Mouse (Mus musculus) hindbrain, embryonic 10.5 days (tissue): ENCODE results near the gene 1700009N14Rik. TPM values are rescaled to one million over a fixed set of nuclear protein-coding genes. Genes with fewer than 3 reads are reported as not detected.

Experiments used
- DNase-seq: peaks from one replicate; pipeline ENCODE4 v3.0.0-alpha.2; 2017; ENCODE audit warnings: low spot score
- H3K27ac ChIP-seq: fragments of 300-500 bp; sonication (generic); 2 replicates; pipeline ENCODE4 v1.5.1; 2016; ENCODE audit warnings: mild to moderate bottlenecking, moderate library complexity
- H3K27me3 ChIP-seq: fragments of 300-500 bp; sonication (generic); 2 replicates; pipeline ENCODE4 v1.6.1; 2016; ENCODE audit warnings: mild to moderate bottlenecking; ENCODE audit not compliant: poor library complexity, insufficient read depth, severe bottlenecking
- H3K36me3 ChIP-seq: fragments of 300-500 bp; sonication (generic); 2 replicates; pipeline ENCODE4 v1.6.1; 2016; ENCODE audit warnings: mild to moderate bottlenecking, moderate library complexity
- H3K4me1 ChIP-seq: fragments of 300-500 bp; sonication (generic); replicated peaks from 2 replicates; pipeline ENCODE4 v1.6.1; 2016; ENCODE audit warnings: mild to moderate bottlenecking
- H3K4me3 ChIP-seq: fragments of 300-500 bp; sonication (generic); 2 replicates; pipeline ENCODE4 v1.5.1; 2016; ENCODE audit warnings: mild to moderate bottlenecking, moderate library complexity
- H3K9me3 ChIP-seq: fragments of 300-500 bp; sonication (generic); 2 replicates; pipeline ENCODE4 v1.6.1; 2016; ENCODE audit warnings: mild to moderate bottlenecking, moderate library complexity
- WGBS: fragments of 180-500 bp; shearing (Covaris S2); methylation state at CpG from one replicate; pipeline ENCODE4 v1.1.7; 2016; 5-methylcytosine and 5-hydroxymethylcytosine counted together
- polyA plus RNA-seq: library from polyadenylated mRNA; unstranded; fragments of >200 nt; fragmentation: Nextera tagmentation; extraction: Ambion mirVana; gene quantifications from 2 replicates; pipeline ENCODE4 v1.2.1, GENCODE M21; 2016

1700009N14Rik gene
- polyA plus RNA-seq, result not detected in 2 replicates

DNA sequence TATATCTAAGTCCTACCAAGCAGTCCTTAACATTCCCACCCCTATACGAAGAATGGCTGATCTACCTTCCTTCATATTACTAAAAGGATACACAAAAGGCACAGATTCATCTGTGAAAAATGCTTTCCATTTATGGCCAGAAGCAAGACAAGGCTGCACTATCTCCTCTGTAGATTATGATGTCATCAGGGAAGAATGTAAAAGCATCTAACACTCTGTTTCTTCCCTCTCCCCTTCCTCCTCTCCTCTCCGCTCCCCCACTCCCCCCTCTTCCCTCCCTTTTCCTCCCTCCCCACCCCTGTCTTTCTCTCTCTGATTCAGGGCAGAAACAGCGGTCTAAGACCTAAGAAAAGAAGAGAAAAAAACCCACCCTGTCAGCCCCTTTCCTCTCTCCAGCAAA, at the start of gene 1700009N14Rik:
1700009N14Rik (plus strand) TSS at position 227 of the 400 bp plus-strand sequence.
- no peaks in the 10 kb centered on the region for H3K27me3 ChIP-seq
- no peak within 1 kb of the TSS for H3K27ac ChIP-seq
- H3K9me3 ChIP-seq, result no peaks in the 10 kb centered on the region
- no peak within 1 kb of the TSS for H3K4me3 ChIP-seq
- no peak for DNase-seq
- no peaks in the 10 kb centered on the region for H3K4me1 ChIP-seq
- 75% methylated on average over 3 of the region's 3 CpGs for WGBS
- no peaks in the 10 kb centered on the region for H3K36me3 ChIP-seq

DNA sequence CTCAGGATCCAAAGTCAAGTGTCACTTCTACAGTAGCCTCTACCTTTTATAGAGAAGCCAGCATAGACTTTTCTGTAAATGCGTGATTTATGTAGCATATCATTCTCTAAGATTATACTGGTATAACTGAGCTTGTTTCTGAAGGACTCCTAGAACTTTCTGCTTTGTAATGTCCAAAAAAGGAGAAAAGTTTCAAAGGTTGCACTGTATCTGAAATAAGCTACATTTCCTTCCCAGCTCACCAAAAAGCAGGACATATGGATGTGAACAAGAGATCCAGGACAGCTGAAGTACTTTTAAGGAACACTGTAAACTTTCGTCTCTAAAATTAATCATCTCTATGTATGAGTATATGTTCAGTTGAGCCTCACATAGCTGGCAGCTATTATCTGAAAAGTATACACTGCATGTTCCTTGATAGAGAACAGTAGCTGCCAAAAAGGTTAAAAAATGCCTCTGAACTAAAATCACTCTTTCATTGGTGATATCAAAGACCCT, 12.2 kb upstream of the 1700009N14Rik start:
- H3K4me3 ChIP-seq, result no peak overlapping the region
- no peaks in the 10 kb centered on the region for H3K4me1 ChIP-seq
- no peaks in the 10 kb centered on the region for H3K27me3 ChIP-seq
- H3K36me3 ChIP-seq, result no peaks in the 10 kb centered on the region
- 90% methylated on average over 2 of the region's 2 CpGs for WGBS
- DNase-seq, result no peak
- no peaks in the 10 kb centered on the region for H3K9me3 ChIP-seq
- H3K27ac ChIP-seq, result no peak overlapping the region

DNA sequence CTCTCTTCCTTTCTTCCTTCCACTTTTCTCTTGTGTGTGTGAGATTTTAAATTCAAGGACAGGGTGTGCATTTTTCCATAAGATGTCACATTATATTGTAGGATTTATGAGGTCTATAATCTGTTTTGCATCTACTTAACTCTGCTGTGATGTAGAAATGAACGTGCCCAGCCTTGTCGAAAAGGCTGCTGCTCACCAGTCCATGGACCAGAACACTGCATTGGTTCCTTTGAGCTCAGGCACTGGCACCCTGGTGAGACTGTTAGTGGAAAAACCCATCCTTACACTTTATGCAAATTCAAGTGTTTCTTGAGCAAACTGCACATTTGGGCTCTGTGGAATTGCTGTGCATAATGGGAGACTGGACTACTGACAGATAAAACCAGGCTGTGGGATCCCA, 24.2 kb downstream of the 1700009N14Rik start:
- Histone ChIP-seq H3K4me3 (no peak overlapping the region), H3K4me1 (no peaks in the 10 kb centered on the region), H3K9me3 (no peaks in the 10 kb centered on the region), H3K36me3 (no peaks in the 10 kb centered on the region), H3K27me3 (no peaks in the 10 kb centered on the region), H3K27ac (no peak overlapping the region)
- 73% methylated on average over 2 of the region's 2 CpGs for WGBS
- no peak for DNase-seq

DNA sequence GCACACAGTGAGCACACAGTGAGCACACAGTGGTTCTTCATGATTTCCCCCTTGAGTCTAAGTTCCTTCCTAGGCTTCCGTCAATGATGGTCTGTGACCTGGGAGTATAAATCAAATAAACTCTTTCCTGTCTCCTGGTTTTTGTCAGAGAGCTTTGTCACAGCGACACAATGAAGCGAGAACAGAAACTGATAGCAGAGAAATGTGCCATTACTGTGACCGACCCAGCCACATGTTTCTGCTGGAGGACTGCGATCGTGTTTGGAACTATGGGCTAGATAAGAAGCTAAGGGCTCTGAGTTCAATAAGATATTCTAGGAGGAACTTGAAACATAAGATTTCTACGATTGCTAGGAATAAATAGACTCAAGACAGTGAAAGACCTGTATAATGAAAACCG, 36.3 kb downstream of the 1700009N14Rik start:
- 92% methylated on average over 8 of the region's 8 CpGs for WGBS
- H3K9me3 ChIP-seq, result no peaks in the 10 kb centered on the region
- no peaks in the 10 kb centered on the region for H3K27me3 ChIP-seq
- H3K4me3 ChIP-seq, result no peak overlapping the region
- H3K4me1 ChIP-seq, result no peaks in the 10 kb centered on the region
- DNase-seq, result no peak
- no peaks in the 10 kb centered on the region for H3K36me3 ChIP-seq
- H3K27ac ChIP-seq, result no peak overlapping the region

DNA sequence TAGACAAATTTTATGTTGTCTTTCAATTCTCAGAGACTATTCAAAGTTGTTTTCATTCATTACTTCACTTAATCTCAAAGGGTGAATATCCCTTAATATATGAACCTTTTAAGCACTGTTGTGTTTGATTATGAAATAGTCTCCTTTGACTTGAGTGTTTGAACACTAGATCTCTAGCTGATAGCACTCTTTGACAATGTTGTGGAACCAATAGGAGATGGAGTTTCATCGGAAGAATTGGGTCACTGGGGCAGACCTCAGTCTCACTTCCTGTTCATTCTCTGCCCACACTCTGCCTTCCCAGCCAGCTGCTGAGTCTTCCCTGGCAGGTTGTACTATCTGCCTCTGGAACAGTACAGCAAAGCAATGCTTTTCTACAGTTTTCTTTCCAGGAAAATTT, 43.5 kb downstream of the 1700009N14Rik start:
- H3K9me3 ChIP-seq, result no peaks in the 10 kb centered on the region
- WGBS, result 74% methylated on average over 1 of the region's 1 CpGs
- no peaks in the 10 kb centered on the region for H3K36me3 ChIP-seq
- H3K27me3 ChIP-seq, result no peaks in the 10 kb centered on the region
- H3K4me1 ChIP-seq, result no peaks in the 10 kb centered on the region; the same call in 1 of the 2 replicates
- H3K27ac ChIP-seq, result no peak overlapping the region
- no peak overlapping the region for H3K4me3 ChIP-seq
- DNase-seq, result no peak

DNA sequence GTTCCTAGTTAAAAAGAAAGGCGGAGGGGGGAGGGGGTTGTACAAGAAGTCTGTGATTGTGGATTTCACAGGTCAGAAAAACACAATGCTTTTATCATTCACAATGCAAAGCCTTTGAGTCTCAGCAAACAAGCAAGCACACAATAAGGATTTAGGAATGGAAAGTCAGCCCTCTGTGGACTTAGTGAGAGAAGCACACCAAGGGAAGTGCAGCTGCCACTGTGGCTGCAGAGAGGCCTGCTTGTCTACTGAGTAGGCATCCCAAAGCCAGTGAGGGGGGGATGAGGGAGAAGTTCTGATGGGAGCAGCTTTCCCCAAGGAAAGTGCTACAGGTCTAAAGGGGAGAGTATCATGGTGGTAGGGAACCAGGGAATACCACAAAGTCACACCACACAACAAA, 45.8 kb downstream of the 1700009N14Rik start:
- Histone ChIP-seq H3K27me3 (no peaks in the 10 kb centered on the region), H3K4me1 (no peaks in the 10 kb centered on the region; the same call in 1 of the 2 replicates), H3K9me3 (no peaks in the 10 kb centered on the region), H3K4me3 (no peak overlapping the region), H3K27ac (no peak overlapping the region), H3K36me3 (no peaks in the 10 kb centered on the region)
- no peak for DNase-seq
- WGBS, result 55% methylated on average over 1 of the region's 1 CpGs
